Mouse (Mus musculus) testis, adult 2 months (tissue): ENCODE measurements around the gene Elmsan1. TPM values are rescaled to one million over a fixed set of nuclear protein-coding genes. Genes with fewer than 3 reads are reported as not detected.

Source experiments
- H3K27ac ChIP-seq: fragments of 200-500 bp; 2 replicates; pipeline ENCODE4 v1.5.1; 2012; ENCODE audit warnings: low read depth, low read length; ENCODE audit not compliant: control insufficient read depth, insufficient read depth
- H3K27me3 ChIP-seq: fragments of 200-500 bp; 2 replicates; pipeline ENCODE4 v1.6.1; 2012; ENCODE audit warnings: mild to moderate bottlenecking, low read length, moderate library complexity; ENCODE audit not compliant: control insufficient read depth, insufficient read depth
- H3K36me3 ChIP-seq: fragments of 200-500 bp; 2 replicates; pipeline ENCODE4 v1.6.1; 2012; ENCODE audit warnings: mild to moderate bottlenecking, low read length; ENCODE audit not compliant: control insufficient read depth, insufficient read depth
- H3K4me1 ChIP-seq: fragments of 200-500 bp; 2 replicates; pipeline ENCODE4 v1.6.1; 2012; ENCODE audit warnings: low read length; ENCODE audit not compliant: control insufficient read depth, insufficient read depth
- H3K4me3 ChIP-seq: fragments of 200-500 bp; 2 replicates; pipeline ENCODE4 v1.5.1; 2012; ENCODE audit warnings: low read depth, mild to moderate bottlenecking, low read length, moderate library complexity, mixed read lengths; ENCODE audit not compliant: control insufficient read depth
- CTCF ChIP-seq: fragments of 200-500 bp; IDR thresholded peaks from 2 replicates; pipeline ENCODE4 v1.5.1; 2012; ENCODE audit warnings: low read depth, mild to moderate bottlenecking, inconsistent platforms, low read length, moderate library complexity; ENCODE audit not compliant: control insufficient read depth, insufficient read depth, insufficient replicate concordance
- POLR2A ChIP-seq: fragments of 200-500 bp; IDR thresholded peaks from 2 replicates; pipeline ENCODE4 v1.6.1; 2012; ENCODE audit warnings: low read depth, mild to moderate bottlenecking, inconsistent platforms, low read length, moderate library complexity; ENCODE audit not compliant: control insufficient read depth
- polyA plus RNA-seq: library from polyadenylated mRNA; depleted of rRNA; stranded (reverse); fragments of >200 nt; gene quantifications from 2 replicates; pipeline ENCODE4 v1.2.3, GENCODE M21; 2012

Elmsan1 gene
- polyA plus RNA-seq, 1 experiment, result 0.77 TPM

GRCm38 (mm10) chr12:84188881-84189444, 29.7 kb downstream of the Elmsan1 start:
- Histone ChIP-seq H3K27me3 (no peaks in the 10 kb centered on the region), H3K36me3 (no peaks in the 10 kb centered on the region), H3K4me3 (no peak overlapping the region), H3K4me1 (peaks cover 15% of the 10 kb centered on the region), H3K27ac (no peak overlapping the region)
- TF ChIP-seq POLR2A (no peak), CTCF (no peak)

- H3K4me1 ChIP-seq, result peaks cover 7% of the 10 kb centered on the region
- no peak overlapping the region for H3K27ac ChIP-seq
- H3K36me3 ChIP-seq, result no peaks in the 10 kb centered on the region
- H3K4me3 ChIP-seq, result no peak overlapping the region
- TF ChIP-seq CTCF, result no peak
- TF ChIP-seq POLR2A, result no peak
- H3K27me3 ChIP-seq, result no peaks in the 10 kb centered on the region
Measured at GRCm38 (mm10) chr12:84187752-84188601, 30.7 kb downstream of the Elmsan1 start.

GRCm38 (mm10) chr12:84186950-84187349, 31.7 kb downstream of the Elmsan1 start:
- TF ChIP-seq POLR2A, result no peak
- TF ChIP-seq CTCF, result no peak
- no peak overlapping the region for H3K27ac ChIP-seq

GRCm38 (mm10) chr12:84186536-84186935, 32.1 kb downstream of the Elmsan1 start:
- Histone ChIP-seq H3K4me3 (no peak overlapping the region), H3K36me3 (no peaks in the 10 kb centered on the region), H3K27me3 (no peaks in the 10 kb centered on the region), H3K4me1 (no peaks in the 10 kb centered on the region; the same call in 1 of the 2 replicates), H3K27ac (no peak overlapping the region)
- TF ChIP-seq POLR2A (no peak), CTCF (no peak)

More at GRCm38 (mm10) chr12:84186950-84187349, 31.7 kb downstream of the Elmsan1 start:
- Histone ChIP-seq H3K27me3 (no peaks in the 10 kb centered on the region), H3K36me3 (no peaks in the 10 kb centered on the region), H3K4me3 (no peak overlapping the region), H3K4me1 (peaks cover under 1% of the 10 kb centered on the region; the same call in 1 of the 2 replicates)

GRCm38 (mm10) chr12:84185547-84185946, 33.1 kb downstream of the Elmsan1 start:
- Histone ChIP-seq H3K27me3 (no peaks in the 10 kb centered on the region), H3K27ac (no peak overlapping the region), H3K36me3 (no peaks in the 10 kb centered on the region), H3K4me1 (peaks cover 3% of the 10 kb centered on the region), H3K4me3 (no peak overlapping the region)
- no peak for TF ChIP-seq POLR2A
- TF ChIP-seq CTCF, result no peak

- TF ChIP-seq POLR2A (no peak), CTCF (no peak)
- no peaks in the 10 kb centered on the region for H3K36me3 ChIP-seq
- peaks cover 3% of the 10 kb centered on the region for H3K4me1 ChIP-seq
- H3K27ac ChIP-seq, result no peak overlapping the region
- H3K4me3 ChIP-seq, result no peak overlapping the region
- no peaks in the 10 kb centered on the region for H3K27me3 ChIP-seq
Measured at GRCm38 (mm10) chr12:84184979-84185378, 33.7 kb downstream of the Elmsan1 start.

- Histone ChIP-seq H3K4me3 (no peak overlapping the region), H3K36me3 (no peaks in the 10 kb centered on the region), H3K27me3 (no peaks in the 10 kb centered on the region), H3K4me1 (peaks cover 5% of the 10 kb centered on the region), H3K27ac (no peak overlapping the region)
- TF ChIP-seq POLR2A, result no peak
- TF ChIP-seq CTCF, result no peak
Measured at GRCm38 (mm10) chr12:84181999-84182398, 36.7 kb downstream of the Elmsan1 start.

GRCm38 (mm10) chr12:84180701-84181435, 37.8 kb downstream of the Elmsan1 start:
- H3K4me1 ChIP-seq, result peaks cover 7% of the 10 kb centered on the region
- TF ChIP-seq POLR2A (no peak), CTCF (no peak)
- H3K4me3 ChIP-seq, result no peak overlapping the region
- no peak overlapping the region for H3K27ac ChIP-seq
- H3K27me3 ChIP-seq, result no peaks in the 10 kb centered on the region
- no peaks in the 10 kb centered on the region for H3K36me3 ChIP-seq
